Mouse (Mus musculus) brain, embryonic 14.5 days (tissue): Measurements from ENCODE around the gene Patl1.

Experiments
- CTCF ChIP-seq: fragments of 200-500 bp; IDR thresholded peaks from 2 replicates; pipeline ENCODE4 v1.5.1; 2012; ENCODE audit warnings: inconsistent platforms, mild to moderate bottlenecking, moderate library complexity, borderline replicate concordance; ENCODE audit not compliant: insufficient read depth, insufficient read length; ENCODE audit errors: extremely low read depth
- POLR2A ChIP-seq: fragments of 200-500 bp; IDR thresholded peaks from 2 replicates; pipeline ENCODE4 v1.6.1; 2012; ENCODE audit warnings: mild to moderate bottlenecking, inconsistent platforms, borderline replicate concordance; ENCODE audit not compliant: poor library complexity, insufficient read depth, insufficient read length, severe bottlenecking; ENCODE audit errors: extremely low read depth

DNA sequence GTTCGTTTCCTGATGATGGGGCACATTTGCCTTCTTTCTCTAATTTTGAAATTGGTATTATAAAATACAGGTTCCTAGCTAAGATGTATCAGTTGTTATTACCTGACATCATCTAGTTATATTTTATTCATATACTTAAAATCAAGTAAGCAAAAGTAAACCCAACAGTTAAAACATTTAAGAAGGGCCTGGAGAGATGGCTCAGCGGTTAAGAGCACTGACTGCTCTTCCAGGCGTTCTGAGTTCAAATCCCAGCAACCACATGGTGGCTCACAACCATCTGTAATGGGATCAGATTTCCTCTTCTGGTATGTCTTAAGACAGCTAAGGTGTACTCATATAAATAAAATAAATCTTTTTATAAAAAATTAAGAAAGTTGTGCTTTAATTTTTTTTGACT lies 75.6 kb downstream of the Patl1 start:
- no peak for TF ChIP-seq CTCF
- TF ChIP-seq POLR2A, result no peak
